Mouse (Mus musculus) telencephalon, adult 2 months (tissue): ENCODE results near the gene Zc3h12b.
"Not testable (repeated sequence)": the region's sequence is repeated elsewhere in the genome, so short reads cannot be mapped to it uniquely, and the experiment has no call there.

Experiments
- DNase-seq: peaks from one replicate; pipeline ENCODE4 v3.0.0-alpha.2; 2011; ENCODE audit warnings: low read depth, low spot score

The Zc3h12b gene

DNA sequence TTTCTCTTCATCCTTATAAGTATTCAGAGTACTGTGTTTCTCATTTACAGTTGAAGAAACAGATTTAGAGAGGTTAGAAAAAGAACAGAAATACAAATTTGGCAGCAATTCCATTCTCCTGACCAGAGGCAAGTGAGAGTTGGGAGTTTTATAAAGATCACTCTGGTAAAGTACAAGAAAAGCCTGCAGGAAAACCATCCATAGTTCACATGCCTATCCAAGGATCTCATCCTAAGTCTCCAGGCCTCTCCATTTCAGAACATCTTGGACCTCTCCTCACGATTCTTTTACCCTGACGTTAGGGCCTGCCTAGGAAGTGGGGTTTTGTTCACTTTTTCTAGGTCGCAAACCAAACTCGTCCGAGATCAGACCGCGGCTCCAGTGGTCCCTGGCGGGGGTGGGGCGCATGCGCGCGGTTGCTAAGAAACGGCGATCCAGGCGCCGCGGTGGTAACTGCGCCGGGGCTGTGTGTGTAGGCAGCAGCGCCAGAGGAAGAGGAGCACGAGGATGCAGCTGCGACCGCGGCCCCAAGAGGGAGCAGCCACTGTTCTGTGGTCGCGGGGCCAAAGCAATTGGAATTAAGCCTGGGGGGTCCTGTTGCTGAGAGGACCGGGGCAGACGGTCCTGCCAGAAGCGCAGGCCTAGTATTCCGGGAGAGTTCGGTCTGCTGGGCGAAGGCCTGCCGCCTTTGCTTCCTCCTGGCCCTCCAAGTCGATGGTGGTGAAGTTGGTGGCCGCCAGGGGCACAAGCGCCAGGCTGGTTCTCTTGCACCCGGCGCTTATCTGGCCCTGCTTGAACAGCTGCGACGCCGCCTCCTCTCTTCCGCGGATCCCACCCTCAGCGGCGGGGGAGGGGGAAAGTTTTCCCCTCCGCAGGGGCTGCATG lies at the start of gene Zc3h12b:
Zc3h12b (plus strand) TSS at position 452 of the 885 bp plus-strand sequence.
- DNase-seq, result peak; percentile 49

DNA sequence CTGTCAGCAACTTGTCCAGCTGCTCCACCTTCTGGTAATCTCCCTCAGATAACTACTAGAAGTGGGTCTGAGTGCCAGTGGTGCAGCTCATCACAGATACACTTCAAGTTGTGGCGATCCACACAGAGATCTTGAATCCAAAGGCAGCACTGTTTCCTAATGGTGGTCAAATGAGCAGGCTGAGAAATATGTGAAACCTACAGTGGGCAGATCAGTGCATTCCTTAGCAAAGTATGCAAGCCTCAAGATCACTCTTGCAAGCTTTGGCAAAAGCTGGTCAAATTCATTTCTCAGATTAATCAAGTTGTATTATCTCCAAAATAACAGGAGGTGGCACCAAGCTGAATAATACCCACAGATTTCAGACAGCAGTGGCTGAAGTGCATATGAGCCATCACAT lies 29.3 kb upstream of the Zc3h12b start:
- no peak for DNase-seq

DNA sequence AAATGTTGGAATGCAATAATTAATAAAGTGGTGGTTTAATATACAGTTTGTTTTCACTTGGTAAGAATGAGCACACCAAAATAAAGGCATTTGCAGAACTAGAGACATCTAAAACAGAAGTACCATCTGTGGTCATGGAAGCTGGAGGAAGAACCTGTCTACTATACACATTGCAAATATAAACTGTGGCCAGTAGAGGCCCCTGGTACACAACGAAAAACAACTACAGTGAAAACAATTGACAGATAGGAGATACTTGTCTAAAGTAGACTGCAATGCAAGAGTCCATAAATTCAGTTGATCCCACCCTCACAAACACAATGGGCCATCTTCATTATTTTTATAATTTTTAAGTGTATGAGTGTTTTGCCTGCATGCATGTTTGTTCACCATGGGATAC lies 24.4 kb upstream of the Zc3h12b start:
- peak; percentile 12 for DNase-seq

DNA sequence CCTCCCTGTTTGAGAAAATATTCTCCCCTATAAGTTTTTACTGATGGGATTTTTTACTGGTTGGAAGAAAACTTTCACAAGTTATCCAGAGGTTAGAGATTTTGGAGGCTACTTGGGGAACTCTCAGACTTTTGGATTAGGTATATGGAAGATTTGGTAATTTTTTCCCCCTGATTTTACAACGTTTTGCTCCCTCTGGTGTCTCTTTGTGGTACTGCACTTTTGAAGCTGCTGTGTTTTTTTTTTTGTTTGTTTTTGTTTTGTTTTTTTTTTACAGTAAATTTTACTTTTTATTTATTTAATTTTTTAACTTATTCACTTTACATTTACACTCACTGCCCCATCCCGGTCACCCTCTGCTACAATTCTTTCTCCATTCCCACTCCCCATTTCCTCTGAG lies 26.8 kb downstream of the Zc3h12b start:
- DNase-seq, result no peak

DNA sequence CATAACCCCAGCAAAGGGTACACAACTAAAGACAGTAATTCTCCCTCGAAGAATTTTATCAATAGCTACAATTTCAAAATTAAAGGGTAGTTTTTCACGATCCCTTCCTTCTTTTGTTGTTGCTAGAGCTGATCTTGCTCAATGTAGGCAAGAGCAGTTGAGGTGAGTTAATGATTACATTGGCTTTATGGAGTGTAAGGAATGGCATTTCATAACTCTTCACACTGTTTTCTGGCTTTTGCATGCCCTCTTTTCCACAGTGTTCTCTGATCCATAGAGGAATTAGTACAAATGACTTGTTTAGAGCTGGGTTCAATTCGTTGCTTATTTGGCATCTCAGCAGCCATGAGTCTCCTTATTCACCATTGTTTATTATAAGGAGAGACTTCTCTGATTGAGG lies 84.4 kb downstream of the Zc3h12b start:
- no peak for DNase-seq

DNA sequence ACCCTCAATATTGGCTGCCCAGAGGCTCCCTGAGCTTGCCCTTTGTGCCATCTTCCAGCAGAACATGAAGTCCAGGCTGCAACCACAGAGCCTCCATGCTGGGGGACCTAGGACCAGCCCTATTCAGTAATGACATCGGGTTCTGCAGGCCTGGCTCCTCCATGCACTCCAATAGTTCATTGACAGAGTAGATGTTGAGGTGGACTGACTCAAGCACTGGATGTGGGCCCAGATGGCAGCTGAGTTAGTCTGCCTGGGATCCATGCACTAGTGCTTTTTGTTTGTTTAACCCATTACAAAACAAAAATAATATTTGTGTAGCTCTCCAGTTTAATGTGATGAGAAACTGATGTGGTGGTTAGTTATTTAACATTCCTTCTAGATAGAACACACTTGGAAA lies 90.3 kb downstream of the Zc3h12b start:
- DNase-seq, result no peak

DNA sequence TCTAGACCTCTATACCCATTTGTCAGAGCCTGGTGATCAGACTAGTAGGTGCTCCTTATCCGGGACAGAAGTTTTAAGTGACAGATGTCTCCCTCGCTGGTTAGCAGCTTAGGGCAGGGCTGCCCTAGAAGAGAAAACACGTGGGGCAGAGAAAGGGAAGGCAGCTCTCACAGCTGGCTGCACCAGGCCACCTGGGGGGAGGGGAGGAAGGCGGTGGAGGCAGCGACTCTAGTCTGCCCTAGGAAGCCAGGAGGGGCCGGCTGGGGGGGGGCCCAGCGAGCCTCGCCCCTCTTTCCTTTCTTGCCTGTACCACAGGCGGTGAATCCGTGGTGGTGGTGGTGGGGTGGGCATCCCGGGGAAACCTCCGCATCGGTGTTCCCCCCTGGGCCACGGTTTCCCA lies 141.3 kb downstream of the Zc3h12b start:
- no peak for DNase-seq

DNA sequence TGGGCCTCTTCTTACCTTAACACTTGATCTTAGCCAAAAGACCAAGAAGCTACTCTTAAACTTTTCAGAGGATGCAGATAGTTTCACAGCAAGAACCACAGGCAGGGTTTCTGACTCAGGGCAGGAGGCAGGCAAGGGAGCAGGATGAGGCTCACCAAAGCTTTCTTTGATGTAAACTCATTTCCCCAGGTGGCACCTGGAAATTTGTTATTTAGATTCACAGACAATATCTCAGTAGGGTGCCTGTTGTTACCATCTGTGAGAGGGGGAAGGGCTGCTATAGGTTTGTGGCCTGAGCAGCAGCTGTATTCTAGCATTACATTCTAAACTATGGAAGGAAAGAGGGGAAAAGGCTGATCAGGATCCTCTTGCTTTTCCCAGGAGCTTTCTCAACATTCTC lies 169.6 kb downstream of the Zc3h12b start:
- no peak for DNase-seq

DNA sequence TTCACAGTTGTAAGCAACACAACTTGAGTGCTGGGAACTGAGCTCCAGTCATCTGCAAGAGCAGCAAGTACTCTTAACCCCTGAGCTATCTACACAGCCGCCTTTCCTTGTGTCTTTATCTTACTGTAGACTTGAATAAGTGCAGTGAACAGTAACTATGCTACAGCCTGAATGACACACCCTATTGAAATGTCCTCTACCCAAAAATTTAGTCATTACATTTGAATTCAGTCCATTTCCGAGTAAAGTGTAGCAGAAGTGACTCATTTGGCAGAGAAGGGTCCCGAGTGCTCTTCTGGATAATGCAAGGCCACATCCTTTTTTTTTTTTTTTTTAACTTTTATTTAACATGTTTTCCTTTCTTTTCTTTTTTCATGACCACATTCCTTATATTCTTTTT lies 191.2 kb downstream of the Zc3h12b start:
- no peak for DNase-seq

DNA sequence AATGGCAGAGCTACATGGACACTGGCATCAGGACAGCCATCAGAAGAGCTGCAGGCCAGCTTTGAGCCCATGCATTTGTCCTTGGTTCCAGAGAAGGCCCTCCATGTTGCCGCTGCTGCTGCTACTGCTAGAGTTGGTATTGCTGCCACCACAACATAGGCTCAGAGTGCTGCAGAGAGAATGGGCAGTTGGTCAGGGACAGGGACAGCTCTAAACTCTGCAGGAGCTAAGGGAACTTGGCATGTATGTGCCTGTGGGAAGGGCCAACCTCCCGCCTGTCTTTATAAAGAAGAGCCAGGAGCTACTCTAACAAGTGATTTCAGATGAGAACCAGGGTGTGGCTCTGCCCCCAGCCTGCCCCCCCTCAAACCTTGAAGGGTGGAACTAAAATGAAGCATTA lies 224.0 kb downstream of the Zc3h12b start:
- no peak for DNase-seq

DNA sequence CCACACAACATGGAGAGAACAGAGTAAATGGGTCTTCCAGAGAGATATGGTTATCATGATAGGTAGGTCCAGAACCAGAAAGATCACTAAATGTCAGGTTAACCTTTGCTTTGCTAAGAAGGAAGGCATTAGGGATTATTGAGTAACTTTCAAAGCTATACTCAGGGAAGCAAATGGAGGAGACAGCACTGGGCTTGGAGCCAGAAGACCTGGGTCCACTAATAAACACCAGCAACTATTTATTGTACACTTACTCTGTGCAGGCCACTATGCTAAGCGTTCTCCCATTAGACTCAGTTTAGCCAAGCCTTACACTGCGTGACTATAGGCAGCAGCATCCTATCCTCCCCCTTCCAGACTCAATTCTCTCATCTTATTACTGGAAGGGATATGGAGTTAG lies 234.0 kb downstream of the Zc3h12b start:
- DNase-seq, result no peak

DNA sequence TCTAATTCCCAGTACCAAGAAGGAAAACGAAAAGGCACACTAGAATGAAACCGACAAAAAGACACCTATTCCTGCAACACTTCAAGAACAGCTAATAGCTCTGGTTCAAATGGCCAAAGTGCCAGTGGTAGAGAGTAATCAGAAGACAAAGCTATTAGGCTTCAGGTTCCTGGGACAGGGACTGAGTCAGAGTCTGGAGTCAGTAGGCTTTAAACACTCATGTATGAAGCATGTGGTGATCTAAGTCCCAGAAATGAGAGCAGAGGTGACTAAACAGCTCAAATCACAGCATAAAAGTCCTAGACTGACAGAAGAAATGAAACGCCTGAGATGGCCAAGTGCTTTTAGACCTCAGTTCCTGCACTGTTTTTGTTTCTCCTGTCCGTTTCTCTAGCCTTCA lies 236.7 kb downstream of the Zc3h12b start:
- no peak for DNase-seq

DNA sequence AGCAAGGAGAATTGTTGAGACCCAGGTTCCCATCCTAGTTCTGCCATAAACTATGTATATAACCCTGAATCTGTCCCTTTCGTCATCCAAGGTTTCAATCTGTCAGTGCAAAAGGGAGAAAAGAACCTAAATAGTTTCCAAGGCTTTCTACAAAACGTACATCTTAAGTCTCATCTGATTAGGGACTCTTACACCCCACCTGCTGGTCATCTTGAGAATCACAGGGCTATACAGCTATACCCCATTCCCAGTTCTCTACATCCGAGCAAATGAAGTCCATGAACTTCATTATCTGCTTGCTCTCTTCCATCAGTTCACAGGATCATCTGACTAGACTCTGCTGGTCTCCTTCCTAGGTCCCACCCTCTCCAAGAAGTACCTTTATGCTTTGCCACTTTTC lies 239.3 kb downstream of the Zc3h12b start:
- peak; percentile 4 for DNase-seq

DNA sequence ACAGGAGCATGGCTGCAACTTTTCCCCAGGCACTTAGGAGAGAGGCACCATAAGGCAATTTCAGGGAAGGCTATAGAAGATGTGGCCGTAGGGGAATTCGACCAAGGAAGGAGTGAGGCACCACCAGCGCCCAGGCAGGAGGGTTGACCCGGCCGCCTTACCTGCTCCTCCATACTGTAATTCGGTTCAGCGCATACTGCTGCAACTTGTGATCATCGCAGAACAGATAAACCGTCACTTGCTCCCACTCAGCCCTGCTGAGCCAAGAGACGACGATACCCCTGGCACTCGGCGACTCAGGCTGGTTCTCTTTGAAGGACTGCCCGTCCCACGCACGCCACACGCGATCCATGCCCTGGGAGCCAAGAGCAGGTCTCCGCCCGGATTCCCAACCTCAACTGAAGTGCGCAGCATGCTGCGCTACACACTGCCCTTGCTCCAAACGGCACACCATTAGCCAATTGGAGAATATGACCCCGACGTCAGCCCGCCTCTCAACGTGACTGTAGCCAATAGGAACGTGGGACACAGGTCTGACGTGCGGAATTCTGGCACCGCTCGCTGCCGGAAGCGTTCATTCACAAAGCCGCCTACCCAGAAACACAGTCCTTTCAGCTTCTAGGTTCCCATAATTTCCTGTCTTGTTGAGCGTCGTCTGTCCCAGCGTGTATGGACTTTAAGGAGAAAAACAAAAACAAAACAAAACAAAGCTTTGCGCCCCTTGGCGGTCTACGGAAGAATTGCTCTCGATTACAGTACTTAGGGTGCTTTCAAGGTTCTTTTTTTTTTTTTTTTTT lies 245.2 kb downstream of the Zc3h12b start, which contains the start of gene Las1l:
Las1l (minus strand) TSS at position 466 of the 797 bp plus-strand sequence.
- peak; percentile 96 for DNase-seq

DNA sequence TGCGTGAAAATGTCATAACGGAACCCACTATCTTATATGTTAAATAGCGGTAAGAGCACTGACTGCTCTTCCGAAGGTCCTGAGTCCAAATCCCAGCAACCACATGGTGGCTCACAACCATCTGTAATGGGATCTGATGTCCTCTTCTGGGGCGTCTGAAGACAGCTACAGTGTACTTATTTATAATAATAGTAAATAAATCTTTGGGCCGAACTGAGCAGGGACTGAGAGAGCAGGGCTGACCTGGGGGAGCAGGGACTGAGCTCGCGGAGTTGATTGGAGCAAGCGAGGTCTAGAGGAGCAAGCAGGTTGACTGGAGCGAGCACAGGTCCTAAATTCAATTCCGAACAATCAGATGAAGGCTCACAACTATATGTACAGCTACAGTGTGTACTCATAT lies 246.0 kb downstream of the Zc3h12b start:
- not testable (repeated sequence) for DNase-seq

DNA sequence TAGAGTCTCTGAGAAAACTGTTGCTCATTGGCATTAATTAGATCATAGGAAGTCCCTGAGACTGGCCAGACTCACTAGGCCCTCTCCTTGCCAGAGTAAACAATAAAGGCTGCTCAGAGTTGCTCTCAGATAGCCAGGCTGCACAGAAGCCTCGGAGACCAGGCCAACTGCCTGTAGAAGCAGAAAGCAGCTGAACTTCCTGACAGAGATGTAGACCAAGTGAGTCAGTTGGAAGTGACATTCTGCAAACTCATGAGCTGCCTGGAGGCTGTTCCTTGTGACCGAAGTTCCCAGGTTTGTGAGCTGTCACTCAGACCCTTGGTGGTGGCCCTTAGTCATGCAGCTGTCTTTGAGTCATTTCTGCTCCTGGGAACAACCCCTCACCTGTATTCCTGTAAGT lies 251.9 kb downstream of the Zc3h12b start:
- no peak for DNase-seq

DNA sequence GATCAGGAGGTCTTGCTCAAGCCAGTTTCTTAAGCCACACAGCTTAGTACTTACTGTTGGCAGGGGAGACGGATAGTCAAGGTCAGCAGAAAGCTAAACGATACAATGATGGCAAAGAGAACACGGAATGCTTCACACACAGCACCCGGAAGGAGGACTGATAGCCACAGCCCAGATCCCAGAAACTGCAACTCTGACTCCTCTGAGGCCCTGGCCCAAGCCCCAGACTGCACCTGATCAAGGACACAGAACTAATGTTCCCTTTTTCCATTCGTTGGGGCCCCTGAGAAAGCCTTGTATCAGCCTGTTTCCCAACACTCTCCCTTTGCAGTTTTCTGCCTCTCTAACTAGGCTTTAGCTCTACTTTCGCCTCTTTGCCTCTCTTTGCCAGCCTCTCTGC lies 253.6 kb downstream of the Zc3h12b start:
- no peak for DNase-seq

DNA sequence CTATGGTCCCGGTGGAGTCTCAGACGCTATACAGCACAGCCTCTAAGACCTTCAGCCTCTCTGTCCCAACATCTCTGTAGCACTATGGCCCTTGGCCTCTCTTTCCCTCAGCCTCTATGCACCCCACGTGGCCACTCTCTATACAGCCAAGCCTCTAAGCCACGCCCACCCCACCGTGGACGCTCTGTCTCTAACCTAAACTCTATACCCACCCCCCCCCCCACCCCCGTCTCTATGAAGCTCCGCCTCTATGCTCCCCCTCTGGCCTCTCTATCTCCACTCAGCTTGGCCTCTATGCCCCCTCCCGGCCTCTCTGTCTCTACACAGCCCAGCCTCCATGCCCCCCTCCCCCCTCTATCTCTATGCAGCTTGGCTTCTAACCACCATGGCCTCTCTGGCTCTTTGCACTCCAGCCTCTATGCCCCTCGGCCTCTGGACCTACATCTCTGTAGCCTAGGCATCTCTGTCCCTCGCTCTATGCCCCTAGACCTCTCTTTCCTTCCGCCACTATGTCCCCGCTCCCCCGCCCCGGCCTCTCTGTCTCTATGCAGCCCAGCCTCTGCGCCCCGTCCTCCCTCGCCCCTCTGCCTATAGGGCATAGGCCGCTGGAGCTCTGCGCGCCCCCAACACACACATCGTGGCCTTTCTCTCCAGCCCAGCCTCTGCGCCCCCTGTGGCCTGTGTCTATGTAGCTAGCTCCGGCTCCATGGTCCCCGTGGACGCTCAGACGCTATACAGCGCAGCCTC lies 256.5 kb downstream of the Zc3h12b start:
- peak; percentile 41 for DNase-seq

DNA sequence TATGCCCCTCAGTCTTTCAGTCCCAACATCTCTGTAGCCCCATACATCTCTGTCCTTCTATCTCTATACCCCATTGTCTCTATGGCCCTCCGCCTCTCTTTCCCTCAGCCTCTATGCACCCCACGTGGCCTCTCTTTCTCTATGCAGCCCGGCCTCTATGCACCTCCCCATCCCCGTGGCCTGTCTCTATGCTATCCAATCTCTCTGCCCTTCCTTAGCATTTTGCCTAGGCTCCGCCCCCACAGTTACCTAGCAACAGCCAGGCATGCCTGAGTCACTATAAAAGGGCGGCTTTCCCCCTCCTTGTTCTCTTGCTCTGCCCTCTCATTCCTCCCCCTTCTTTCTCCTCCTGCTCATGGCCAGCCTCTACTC lies 257.1 kb downstream of the Zc3h12b start:
- DNase-seq, result peak; percentile 81

DNA sequence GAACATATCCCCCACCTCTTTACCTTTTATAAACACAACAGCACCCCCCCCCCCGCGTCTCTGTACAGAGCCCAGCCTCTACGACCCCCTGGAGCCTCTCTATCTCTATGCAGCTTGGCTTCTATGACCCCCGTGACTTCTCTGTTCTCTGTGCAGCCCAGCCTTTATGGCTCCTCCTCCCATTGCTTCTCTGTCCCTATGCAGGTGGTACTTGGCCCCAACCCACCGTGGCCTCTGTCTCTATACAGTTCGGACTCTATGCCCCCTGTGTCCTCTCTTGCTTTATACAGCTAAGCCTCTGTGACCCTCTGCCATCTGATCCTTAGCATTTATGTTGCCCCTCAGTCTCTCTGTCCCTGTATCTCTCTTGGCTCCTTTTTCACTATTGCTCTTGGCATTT lies 257.6 kb downstream of the Zc3h12b start:
- DNase-seq, result no peak

DNA sequence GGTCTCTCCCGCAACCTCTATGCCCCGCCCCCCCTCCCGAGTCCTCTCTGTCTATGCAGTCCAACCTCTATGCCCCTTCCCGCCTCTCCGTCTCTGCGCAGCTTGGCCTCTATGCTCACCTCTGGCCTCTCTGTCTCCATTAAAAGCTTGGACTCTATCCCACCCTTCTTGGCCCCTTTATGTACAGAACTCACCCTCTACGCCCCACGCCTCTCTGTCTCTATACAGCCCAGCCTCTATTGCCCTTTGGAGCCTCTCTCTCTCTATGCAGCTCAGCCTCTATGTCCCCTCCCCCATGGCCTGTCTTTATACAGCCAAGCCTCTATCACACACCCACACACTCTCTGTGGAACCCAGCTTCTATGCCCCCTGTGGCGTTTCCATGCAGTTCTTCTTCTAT lies 258.5 kb downstream of the Zc3h12b start:
- DNase-seq, result no peak
